Mouse (Mus musculus) embryo, embryonic 10 days (tissue): ENCODE measurements around the gene 1700037H04Rik.
A peak's percentile ranks its signal among the peaks of the same experiment; 100 is the strongest.

ENCODE experiments used
- DNase-seq: peaks from one replicate; pipeline ENCODE4 v3.0.0-alpha.2; 2015; ENCODE audit warnings: low spot score

Gene 1700037H04Rik

GRCm38 (mm10) chr2:131179246-131179886 lies 19.5 kb upstream of the 1700037H04Rik start:
- peak; percentile 81 for DNase-seq

- DNase-seq, result no peak
Observed at GRCm38 (mm10) chr2:131178828-131179245, 19.0 kb upstream of the 1700037H04Rik start.

GRCm38 (mm10) chr2:131177932-131178331 lies 18.1 kb upstream of the 1700037H04Rik start:
- no peak for DNase-seq

- no peak for DNase-seq
Observed at GRCm38 (mm10) chr2:131176491-131176890, 16.6 kb upstream of the 1700037H04Rik start.

- DNase-seq, result no peak
Observed at GRCm38 (mm10) chr2:131175945-131176309, 16.0 kb upstream of the 1700037H04Rik start.

- DNase-seq, result no peak
Observed at GRCm38 (mm10) chr2:131175286-131175944, 15.5 kb upstream of the 1700037H04Rik start.

GRCm38 (mm10) chr2:131174700-131175099 lies 14.8 kb upstream of the 1700037H04Rik start:
- peak; percentile 93 for DNase-seq

- DNase-seq, result no peak
Observed at GRCm38 (mm10) chr2:131172322-131172721, 12.4 kb upstream of the 1700037H04Rik start.

- DNase-seq, result peak; percentile 25
Observed at GRCm38 (mm10) chr2:131171401-131172104, 11.7 kb upstream of the 1700037H04Rik start.

- no peak for DNase-seq
Observed at GRCm38 (mm10) chr2:131170936-131171335, 11.1 kb upstream of the 1700037H04Rik start.

- no peak for DNase-seq
Observed at GRCm38 (mm10) chr2:131168914-131169313, 9.0 kb upstream of the 1700037H04Rik start.

GRCm38 (mm10) chr2:131167984-131168383 lies 8.1 kb upstream of the 1700037H04Rik start:
- no peak for DNase-seq

- DNase-seq, result no peak
Observed at GRCm38 (mm10) chr2:131166172-131166571, 6.3 kb upstream of the 1700037H04Rik start.

- no peak for DNase-seq
Observed at GRCm38 (mm10) chr2:131163924-131164323, 4.0 kb upstream of the 1700037H04Rik start.

- DNase-seq, result peak; percentile 51
Observed at GRCm38 (mm10) chr2:131160671-131161111, 810 bp upstream of the 1700037H04Rik start.

GRCm38 (mm10) chr2:131159491-131159910 lies 380 bp downstream of the 1700037H04Rik start:
- peak; percentile 73 for DNase-seq

GRCm38 (mm10) chr2:131156987-131157386 lies 2.9 kb downstream of the 1700037H04Rik start:
- no peak for DNase-seq

GRCm38 (mm10) chr2:131154036-131154435 lies 5.8 kb downstream of the 1700037H04Rik start:
- DNase-seq, result no peak

- DNase-seq, result no peak
Observed at GRCm38 (mm10) chr2:131152166-131152730, 7.6 kb downstream of the 1700037H04Rik start.

GRCm38 (mm10) chr2:131149254-131149578 lies 10.7 kb downstream of the 1700037H04Rik start:
- DNase-seq, result no peak

- DNase-seq, result no peak
Observed at GRCm38 (mm10) chr2:131148353-131149253, 11.3 kb downstream of the 1700037H04Rik start.

- no peak for DNase-seq
Observed at GRCm38 (mm10) chr2:131147043-131147365, 12.9 kb downstream of the 1700037H04Rik start.
